Mouse (Mus musculus) heart, embryonic 16.5 days (tissue): ENCODE data around the gene Lifr. TPM values are rescaled to one million over a fixed set of nuclear protein-coding genes. Genes with fewer than 3 reads are reported as not detected.

Experiments used
- ATAC-seq: fragments of 200-750 bp; cut with Nextera tagmentation; replicated peaks from 2 replicates; pipeline ENCODE4 v1.8.0; 2017; ENCODE audit warnings: moderate number of reproducible peaks; ENCODE audit not compliant: insufficient read depth, low FRiP score; ENCODE audit errors: extremely low read depth
- H3K27ac ChIP-seq: fragments of 300-500 bp; sonication (generic); 2 replicates; pipeline ENCODE4 v1.5.1; 2014; ENCODE audit warnings: mild to moderate bottlenecking, low read length, control low read depth, moderate library complexity
- H3K27me3 ChIP-seq: fragments of 300-500 bp; sonication (generic); 2 replicates; pipeline ENCODE4 v1.6.1; 2014; ENCODE audit warnings: low read length, mixed read lengths; ENCODE audit not compliant: control insufficient read depth, insufficient read depth
- H3K36me3 ChIP-seq: fragments of 300-500 bp; sonication (generic); 2 replicates; pipeline ENCODE4 v1.6.1; 2014; ENCODE audit not compliant: control insufficient read depth, insufficient read depth
- H3K4me1 ChIP-seq: fragments of 300-500 bp; sonication (generic); 2 replicates; pipeline ENCODE4 v1.6.1; 2014; ENCODE audit warnings: low read length, mixed read lengths; ENCODE audit not compliant: control insufficient read depth, insufficient read depth
- H3K4me2 ChIP-seq: fragments of 300-500 bp; sonication (generic); 2 replicates; pipeline ENCODE4 v1.6.1; 2014; ENCODE audit warnings: low read depth, mild to moderate bottlenecking, control low read depth, low read length
- H3K4me3 ChIP-seq: fragments of 300-500 bp; sonication (generic); 2 replicates; pipeline ENCODE4 v1.5.1; 2014; ENCODE audit warnings: mild to moderate bottlenecking, control low read depth, low read length
- H3K9ac ChIP-seq: fragments of 300-500 bp; sonication (generic); 2 replicates; pipeline ENCODE4 v1.6.1; 2014; ENCODE audit warnings: low read length, control low read depth
- H3K9me3 ChIP-seq: fragments of 300-500 bp; sonication (generic); replicated peaks from 2 replicates; pipeline ENCODE4 v1.6.1; 2016; ENCODE audit warnings: low read length; ENCODE audit not compliant: control insufficient read depth
- WGBS: fragments of 180-500 bp; shearing (Covaris S2); extraction: QIAGEN DNeasy Blood & Tissue Kit; methylation state at CpG from one replicate; pipeline ENCODE4 v1.1.7; 2014; 5-methylcytosine and 5-hydroxymethylcytosine counted together
- polyA plus RNA-seq: library from polyadenylated mRNA; unstranded; fragments of >200 nt; fragmentation: Nextera tagmentation; extraction: Ambion mirVana; gene quantifications from 2 replicates; pipeline ENCODE4 v1.2.1, GENCODE M21; 2015

Gene Lifr
- polyA plus RNA-seq, 1 experiment from 2014 or later, result 24.0 TPM

GRCm38 (mm10) chr15:7129944-7130287 lies 39.5 kb downstream of the Lifr start:
- Histone ChIP-seq H3K27ac (peak overlapping the region; percentile 97), H3K4me1 (peaks cover 24% of the 10 kb centered on the region), H3K4me3 (peak overlapping the region; percentile 69), H3K4me2 (peak overlapping the region; percentile 68), H3K9ac (peak overlapping the region; percentile 84), H3K9me3 (no peaks in the 10 kb centered on the region), H3K27me3 (no peaks in the 10 kb centered on the region), H3K36me3 (no peaks in the 10 kb centered on the region)
- ATAC-seq, result no peak; the same call in 1 of the 2 replicates
- under 1% methylated on average over 16 of the region's 16 CpGs for WGBS

- H3K9ac ChIP-seq, result peak overlapping the region; percentile 84
- 40% methylated on average over 7 of the region's 7 CpGs for WGBS
- no peaks in the 10 kb centered on the region for H3K27me3 ChIP-seq
- peak overlapping the region; percentile 69 for H3K4me3 ChIP-seq
- ATAC-seq, result no peak
- H3K36me3 ChIP-seq, result no peaks in the 10 kb centered on the region
- no peaks in the 10 kb centered on the region for H3K9me3 ChIP-seq
- H3K4me1 ChIP-seq, result peaks cover 24% of the 10 kb centered on the region
- H3K4me2 ChIP-seq, result peak overlapping the region; percentile 68
- H3K27ac ChIP-seq, result no peak overlapping the region
Observed at GRCm38 (mm10) chr15:7130691-7131225, 40.3 kb downstream of the Lifr start.

- Histone ChIP-seq H3K9ac (no peak overlapping the region), H3K4me3 (no peak overlapping the region), H3K36me3 (no peaks in the 10 kb centered on the region), H3K9me3 (no peaks in the 10 kb centered on the region), H3K27ac (0 out of 2 replicates have a peak overlapping the region, but pooled peaks have one; percentile 37), H3K4me1 (peaks cover 32% of the 10 kb centered on the region), H3K27me3 (no peaks in the 10 kb centered on the region), H3K4me2 (no peak overlapping the region)
- no peak for ATAC-seq
- 60% methylated on average over 13 of the region's 13 CpGs for WGBS
Observed at GRCm38 (mm10) chr15:7132741-7133140, 42.3 kb downstream of the Lifr start.

GRCm38 (mm10) chr15:7134454-7135052 lies 44.1 kb downstream of the Lifr start:
- WGBS, result 45% methylated on average over 11 of the region's 11 CpGs
- no peaks in the 10 kb centered on the region for H3K27me3 ChIP-seq
- no peak overlapping the region for H3K4me2 ChIP-seq
- H3K27ac ChIP-seq, result no peak overlapping the region
- peaks cover 34% of the 10 kb centered on the region for H3K4me1 ChIP-seq
- H3K9me3 ChIP-seq, result no peaks in the 10 kb centered on the region
- no peak for ATAC-seq
- no peak overlapping the region for H3K4me3 ChIP-seq
- H3K9ac ChIP-seq, result no peak overlapping the region
- H3K36me3 ChIP-seq, result no peaks in the 10 kb centered on the region

GRCm38 (mm10) chr15:7135982-7136562 lies 45.7 kb downstream of the Lifr start:
- no peak overlapping the region for H3K4me3 ChIP-seq
- H3K9me3 ChIP-seq, result no peaks in the 10 kb centered on the region
- no peak overlapping the region for H3K9ac ChIP-seq
- 72% methylated on average over 6 of the region's 6 CpGs for WGBS
- H3K27ac ChIP-seq, result no peak overlapping the region
- no peak for ATAC-seq
- H3K4me2 ChIP-seq, result no peak overlapping the region
- peaks cover 37% of the 10 kb centered on the region for H3K4me1 ChIP-seq
- no peaks in the 10 kb centered on the region for H3K27me3 ChIP-seq
- no peaks in the 10 kb centered on the region for H3K36me3 ChIP-seq

- peaks cover 35% of the 10 kb centered on the region for H3K4me1 ChIP-seq
- WGBS, result 71% methylated on average over 10 of the region's 10 CpGs
Observed at GRCm38 (mm10) chr15:7136912-7137311, 46.5 kb downstream of the Lifr start.

GRCm38 (mm10) chr15:7137607-7138006 lies 47.2 kb downstream of the Lifr start:
- 59% methylated on average over 12 of the region's 12 CpGs for WGBS
- no peak overlapping the region for H3K9ac ChIP-seq
- H3K27ac ChIP-seq, result no peak overlapping the region; the same call in 1 of the 2 replicates
- H3K4me1 ChIP-seq, result peaks cover 35% of the 10 kb centered on the region
- no peaks in the 10 kb centered on the region for H3K36me3 ChIP-seq
- no peak overlapping the region for H3K4me3 ChIP-seq
- H3K4me2 ChIP-seq, result no peak overlapping the region
- ATAC-seq, result no peak
- H3K9me3 ChIP-seq, result no peaks in the 10 kb centered on the region
- no peaks in the 10 kb centered on the region for H3K27me3 ChIP-seq

More at GRCm38 (mm10) chr15:7136912-7137311, 46.5 kb downstream of the Lifr start:
- Histone ChIP-seq H3K27ac (no peak overlapping the region), H3K36me3 (no peaks in the 10 kb centered on the region), H3K9ac (no peak overlapping the region), H3K4me3 (no peak overlapping the region), H3K9me3 (no peaks in the 10 kb centered on the region), H3K27me3 (no peaks in the 10 kb centered on the region), H3K4me2 (peak overlapping the region; percentile 7; the same call in 1 of the 2 replicates)
- 0 out of 2 replicates have a peak, but pooled peaks have one; percentile 14 for ATAC-seq

- Histone ChIP-seq H3K4me2 (no peak overlapping the region), H3K9me3 (no peaks in the 10 kb centered on the region), H3K27ac (no peak overlapping the region), H3K4me3 (no peak overlapping the region), H3K4me1 (peaks cover 33% of the 10 kb centered on the region), H3K9ac (no peak overlapping the region), H3K36me3 (no peaks in the 10 kb centered on the region), H3K27me3 (no peaks in the 10 kb centered on the region)
- ATAC-seq, result no peak
- WGBS, result 91% methylated on average over 14 of the region's 14 CpGs
Observed at GRCm38 (mm10) chr15:7138471-7138870, 48.1 kb downstream of the Lifr start.

GRCm38 (mm10) chr15:7140322-7140721 lies 49.9 kb downstream of the Lifr start:
- H3K4me2 ChIP-seq, result no peak overlapping the region
- no peak overlapping the region for H3K4me3 ChIP-seq
- no peaks in the 10 kb centered on the region for H3K27me3 ChIP-seq
- H3K36me3 ChIP-seq, result no peaks in the 10 kb centered on the region
- H3K9ac ChIP-seq, result no peak overlapping the region
- ATAC-seq, result no peak
- no peak overlapping the region for H3K27ac ChIP-seq
- peaks cover 38% of the 10 kb centered on the region for H3K4me1 ChIP-seq
- H3K9me3 ChIP-seq, result no peaks in the 10 kb centered on the region
- WGBS, result 72% methylated on average over 7 of the region's 7 CpGs
